Mouse (Mus musculus): Measurements from ENCODE around the gene Olfr640. TPM values are rescaled to one million over a fixed set of nuclear protein-coding genes. Genes with fewer than 3 reads are reported as not detected.

Olfr640 gene
- not detected in 2 replicates for polyA plus RNA-seq (2016; fragmentation: Nextera tagmentation; extraction: Ambion mirVana)

DNA sequence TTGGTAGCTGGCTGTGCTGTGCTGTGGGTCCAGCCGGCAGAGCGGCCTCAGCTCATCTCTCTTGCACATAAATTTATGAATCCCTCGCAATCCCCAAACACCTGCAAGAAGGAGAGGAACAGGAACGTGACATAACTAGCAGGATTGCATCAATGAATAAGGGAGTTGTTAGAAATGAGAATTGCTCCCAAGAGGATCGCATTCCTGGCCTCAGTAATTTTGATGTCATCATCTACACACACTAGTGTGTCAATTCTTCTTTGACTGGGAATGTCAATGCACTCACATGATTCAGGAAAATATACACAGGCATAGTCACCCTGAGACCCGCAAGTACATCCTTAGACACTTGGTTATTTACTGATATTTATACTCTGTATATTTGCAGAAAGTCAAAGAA, at the start of gene Olfr640:
Gene Olfr640, minus strand, starts transcription at position 101 of the 400 bp plus-strand sequence.
- Histone ChIP-seq H3K27me3 (replicated peaks) (no peaks in the 10 kb centered on the region), H3K27ac (no peak within 1 kb of the TSS), H3K4me3 (no peak within 1 kb of the TSS), H3K4me1 (no peaks in the 10 kb centered on the region), H3K4me2 (no peak within 1 kb of the TSS), H3K9me3 (replicated peaks) (no peaks in the 10 kb centered on the region), H3K9ac (no peak within 1 kb of the TSS), H3K36me3 (no peaks in the 10 kb centered on the region)
- 65% methylated on average over 6 of the region's 6 CpGs for WGBS (ENCODE audit: insufficient replicate concordance)
- ATAC-seq = no peak

DNA sequence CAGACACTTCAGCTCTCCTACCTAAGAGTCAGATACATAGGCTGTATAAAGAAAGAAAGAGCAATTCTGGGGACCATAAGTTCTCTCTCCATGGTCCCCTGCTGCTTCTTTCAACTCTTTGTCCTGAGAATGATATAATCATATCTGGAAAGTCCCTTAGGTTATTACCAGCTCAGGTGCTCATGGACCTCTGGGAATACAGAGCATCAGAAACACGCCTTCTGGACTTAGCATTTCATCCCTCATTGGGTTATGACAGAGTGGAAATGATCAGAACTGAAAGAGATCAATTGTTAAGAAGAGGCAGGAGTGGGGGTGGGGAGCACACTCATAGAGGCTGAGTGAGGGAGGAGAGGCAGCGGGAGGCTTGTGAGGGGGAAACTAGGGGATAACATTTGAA, 46.4 kb upstream of the Olfr640 start, which contains the start of gene Olfr644:
Gene Olfr644, minus strand, starts transcription at position 101 of the 400 bp plus-strand sequence.
- ATAC-seq = no peak
- no peaks in the 10 kb centered on the region for H3K27me3 ChIP-seq (replicated peaks)
- H3K9me3 ChIP-seq (replicated peaks) = no peaks in the 10 kb centered on the region
- H3K4me3 ChIP-seq = no peak within 1 kb of the TSS
- 63% methylated on average over 2 of the region's 2 CpGs for WGBS (ENCODE audit: insufficient replicate concordance)
- H3K27ac ChIP-seq = no peak within 1 kb of the TSS
- H3K4me2 ChIP-seq = no peak within 1 kb of the TSS
- no peaks in the 10 kb centered on the region for H3K36me3 ChIP-seq
- H3K9ac ChIP-seq = no peak within 1 kb of the TSS
- no peaks in the 10 kb centered on the region for H3K4me1 ChIP-seq

GRCm38 (mm10) chr7:104061345-104061744, 36.0 kb upstream of the Olfr640 start, which contains the start of gene 4930516K23Rik:
Gene 4930516K23Rik, minus strand, starts transcription at chr7:104061445.
- H3K36me3 ChIP-seq = no peaks in the 10 kb centered on the region
- no peaks in the 10 kb centered on the region for H3K4me1 ChIP-seq
- H3K27ac ChIP-seq = no peak within 1 kb of the TSS
- H3K4me3 ChIP-seq = no peak within 1 kb of the TSS
- 48% methylated on average over 2 of the region's 2 CpGs for WGBS (ENCODE audit: insufficient replicate concordance)
- H3K9me3 ChIP-seq (replicated peaks) = no peaks in the 10 kb centered on the region
- H3K4me2 ChIP-seq = no peak within 1 kb of the TSS
- H3K27me3 ChIP-seq (replicated peaks) = no peaks in the 10 kb centered on the region
- ATAC-seq = no peak
- H3K9ac ChIP-seq = no peak within 1 kb of the TSS

DNA sequence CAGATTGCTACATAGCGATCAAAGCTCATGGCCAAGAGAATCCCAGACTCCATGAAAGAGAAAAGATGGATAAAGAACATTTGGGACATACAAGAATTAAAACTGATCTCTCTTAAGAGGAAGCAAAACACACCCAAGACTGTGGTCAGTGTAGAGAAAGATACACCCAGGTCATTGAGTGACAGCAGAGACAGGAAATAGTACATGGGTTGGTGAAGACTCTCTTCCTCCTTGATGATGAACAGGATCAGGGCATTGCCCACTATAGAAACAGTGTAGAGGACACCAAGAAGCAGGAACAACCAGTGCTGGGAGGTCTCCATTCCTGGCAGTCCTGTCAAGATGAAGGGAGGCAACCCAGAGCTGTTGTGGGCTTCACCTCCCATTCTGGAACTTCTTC, 33.8 kb upstream of the Olfr640 start:
- Histone ChIP-seq H3K9ac (no peak overlapping the region), H3K4me1 (no peaks in the 10 kb centered on the region), H3K36me3 (no peaks in the 10 kb centered on the region), H3K9me3 (replicated peaks) (no peaks in the 10 kb centered on the region), H3K27ac (no peak overlapping the region), H3K27me3 (replicated peaks) (no peaks in the 10 kb centered on the region), H3K4me3 (no peak overlapping the region), H3K4me2 (no peak overlapping the region)
- ATAC-seq = no peak
- WGBS (ENCODE audit: insufficient replicate concordance) = 60% methylated on average over 1 of the region's 1 CpGs

DNA sequence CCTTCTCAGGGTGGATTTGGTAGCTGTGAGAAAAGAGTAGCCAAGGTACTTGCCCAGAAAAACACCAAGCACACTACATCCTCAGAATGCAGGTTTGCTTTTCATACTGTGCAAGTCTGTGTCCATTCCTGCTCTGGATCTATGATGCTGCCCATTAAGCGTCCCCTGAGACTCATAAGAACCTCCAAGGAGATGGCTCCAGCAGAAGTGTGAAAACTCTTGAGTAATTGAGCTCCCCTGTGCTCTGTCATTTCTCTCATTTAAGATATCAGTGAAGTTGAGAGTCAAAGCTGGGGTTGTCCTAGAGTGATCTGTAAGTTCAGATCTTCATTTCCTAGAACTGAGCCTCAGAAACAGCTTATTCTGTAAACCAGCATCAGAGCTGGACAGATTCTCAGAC, 27.2 kb upstream of the Olfr640 start, which contains the start of gene Olfr642:
Gene Olfr642, minus strand, starts transcription at position 101 of the 400 bp plus-strand sequence.
- Histone ChIP-seq H3K27me3 (replicated peaks) (no peaks in the 10 kb centered on the region), H3K36me3 (no peaks in the 10 kb centered on the region), H3K9ac (no peak within 1 kb of the TSS), H3K27ac (no peak within 1 kb of the TSS), H3K4me3 (no peak within 1 kb of the TSS), H3K9me3 (replicated peaks) (no peaks in the 10 kb centered on the region), H3K4me1 (no peaks in the 10 kb centered on the region), H3K4me2 (no peak within 1 kb of the TSS)
- WGBS (ENCODE audit: insufficient replicate concordance) = 44% methylated on average over 1 of the region's 1 CpGs
- ATAC-seq = no peak

DNA sequence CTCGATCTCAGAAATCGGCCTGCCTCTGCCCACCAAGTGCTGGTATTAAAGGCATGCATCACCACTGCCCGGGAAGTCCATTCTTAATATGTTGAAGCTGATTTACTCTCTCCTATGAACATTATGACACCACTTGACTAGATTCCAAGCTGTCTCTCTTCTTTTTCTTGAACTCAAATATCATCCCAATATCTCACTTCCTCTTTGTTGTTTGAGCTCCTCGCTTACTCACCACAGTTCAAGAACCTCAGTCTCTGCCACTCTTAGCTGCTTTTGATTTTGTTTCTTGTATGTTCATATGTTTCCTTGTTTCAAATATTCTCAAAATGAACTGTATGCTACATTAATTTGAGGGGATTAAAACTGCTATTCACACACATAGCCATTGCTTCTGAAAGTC, 25.4 kb upstream of the Olfr640 start:
- ATAC-seq = no peak
- WGBS (ENCODE audit: insufficient replicate concordance) = 69% methylated on average over 4 of the region's 4 CpGs
- Histone ChIP-seq H3K27ac (no peak overlapping the region), H3K9ac (no peak overlapping the region), H3K4me2 (no peak overlapping the region), H3K36me3 (no peaks in the 10 kb centered on the region), H3K4me1 (no peaks in the 10 kb centered on the region), H3K9me3 (replicated peaks) (no peaks in the 10 kb centered on the region), H3K27me3 (replicated peaks) (no peaks in the 10 kb centered on the region), H3K4me3 (no peak overlapping the region)

DNA sequence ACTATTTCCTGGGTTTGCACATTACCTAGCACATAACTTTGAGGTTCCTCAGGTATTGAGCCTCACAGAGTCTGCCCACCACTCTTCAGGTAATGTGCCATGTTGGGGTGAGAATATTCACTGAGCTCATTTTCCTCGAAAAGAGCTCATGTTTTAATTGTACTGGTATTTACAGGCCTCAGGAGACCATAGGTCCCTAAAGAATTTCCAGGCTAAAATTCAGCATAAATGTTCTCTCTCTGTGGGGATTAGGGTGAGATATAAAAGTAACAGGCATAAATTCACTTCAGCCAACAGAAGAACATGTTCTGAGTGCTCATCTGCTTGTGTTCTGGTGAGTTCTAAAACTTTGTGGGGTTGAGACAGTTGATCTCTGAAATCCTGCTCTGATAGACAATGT, 9.8 kb upstream of the Olfr640 start, which contains the start of gene Olfr641:
Gene Olfr641, plus strand, starts transcription at position 301 of the 400 bp plus-strand sequence.
- no peak for ATAC-seq
- H3K36me3 ChIP-seq = no peaks in the 10 kb centered on the region
- H3K4me1 ChIP-seq = no peaks in the 10 kb centered on the region
- H3K27me3 ChIP-seq (replicated peaks) = no peaks in the 10 kb centered on the region
- no peak within 1 kb of the TSS for H3K4me2 ChIP-seq
- 43% methylated on average over 1 of the region's 1 CpGs for WGBS (ENCODE audit: insufficient replicate concordance)
- H3K27ac ChIP-seq = no peak within 1 kb of the TSS
- H3K9me3 ChIP-seq (replicated peaks) = no peaks in the 10 kb centered on the region
- no peak within 1 kb of the TSS for H3K4me3 ChIP-seq
- no peak within 1 kb of the TSS for H3K9ac ChIP-seq

DNA sequence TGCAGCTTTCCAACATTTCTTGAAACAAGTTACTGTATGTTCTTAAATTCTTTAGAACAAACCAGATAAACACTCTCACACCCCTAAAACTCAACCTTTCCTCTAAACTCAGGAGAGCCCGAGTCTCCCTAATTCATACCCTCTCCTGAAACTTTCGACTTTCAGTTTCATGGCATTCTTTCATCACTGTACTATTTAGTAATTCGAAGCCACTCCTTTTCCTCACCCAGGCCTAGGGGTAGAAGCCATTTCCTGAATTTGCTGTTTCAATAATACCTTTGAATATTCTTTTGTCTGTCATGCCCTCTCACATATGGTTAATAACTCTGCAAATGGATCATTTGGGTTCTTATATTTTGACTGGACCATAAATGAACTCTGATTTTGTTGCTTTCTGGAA, 1.6 kb upstream of the Olfr640 start:
- no peak overlapping the region for H3K27ac ChIP-seq
- no peaks in the 10 kb centered on the region for H3K4me1 ChIP-seq
- H3K9ac ChIP-seq = no peak overlapping the region
- no peaks in the 10 kb centered on the region for H3K9me3 ChIP-seq (replicated peaks)
- no peak overlapping the region for H3K4me3 ChIP-seq
- H3K36me3 ChIP-seq = no peaks in the 10 kb centered on the region
- no peaks in the 10 kb centered on the region for H3K27me3 ChIP-seq (replicated peaks)
- ATAC-seq = no peak
- no peak overlapping the region for H3K4me2 ChIP-seq
- 62% methylated on average over 3 of the region's 3 CpGs for WGBS (ENCODE audit: insufficient replicate concordance)

DNA sequence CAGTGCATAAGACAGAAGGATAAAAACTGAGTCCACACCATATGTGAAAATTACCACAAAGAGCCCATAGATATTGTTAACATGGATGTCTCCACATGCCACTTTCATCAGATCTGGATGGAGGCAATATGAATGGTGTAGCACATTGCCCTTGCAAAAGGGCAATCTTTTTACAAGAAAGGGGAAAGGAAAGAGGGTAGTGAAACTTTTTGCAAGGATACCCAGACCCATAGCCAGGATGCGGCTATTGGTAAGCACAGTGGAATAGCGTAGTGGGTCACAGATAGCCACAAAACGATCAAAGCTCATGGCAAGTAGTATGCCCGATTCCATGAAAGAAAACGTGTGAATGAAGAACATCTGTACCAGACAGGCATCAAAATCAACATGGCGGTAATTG, 3.7 kb downstream of the Olfr640 start:
- Histone ChIP-seq H3K9me3 (replicated peaks) (no peaks in the 10 kb centered on the region), H3K27me3 (replicated peaks) (no peaks in the 10 kb centered on the region), H3K4me1 (no peaks in the 10 kb centered on the region), H3K4me3 (no peak overlapping the region), H3K9ac (no peak overlapping the region), H3K27ac (no peak overlapping the region), H3K4me2 (no peak overlapping the region), H3K36me3 (no peaks in the 10 kb centered on the region)
- no peak for ATAC-seq
- WGBS (ENCODE audit: insufficient replicate concordance) = 77% methylated on average over 6 of the region's 6 CpGs

GRCm38 (mm10) chr7:104018953-104019352, 6.4 kb downstream of the Olfr640 start:
- no peak overlapping the region for H3K27ac ChIP-seq
- H3K4me2 ChIP-seq = no peak overlapping the region
- no peaks in the 10 kb centered on the region for H3K27me3 ChIP-seq (replicated peaks)
- H3K4me3 ChIP-seq = no peak overlapping the region
- 68% methylated on average over 1 of the region's 1 CpGs for WGBS (ENCODE audit: insufficient replicate concordance)
- H3K9ac ChIP-seq = no peak overlapping the region
- no peaks in the 10 kb centered on the region for H3K9me3 ChIP-seq (replicated peaks)
- no peaks in the 10 kb centered on the region for H3K4me1 ChIP-seq
- no peaks in the 10 kb centered on the region for H3K36me3 ChIP-seq
- ATAC-seq = no peak

DNA sequence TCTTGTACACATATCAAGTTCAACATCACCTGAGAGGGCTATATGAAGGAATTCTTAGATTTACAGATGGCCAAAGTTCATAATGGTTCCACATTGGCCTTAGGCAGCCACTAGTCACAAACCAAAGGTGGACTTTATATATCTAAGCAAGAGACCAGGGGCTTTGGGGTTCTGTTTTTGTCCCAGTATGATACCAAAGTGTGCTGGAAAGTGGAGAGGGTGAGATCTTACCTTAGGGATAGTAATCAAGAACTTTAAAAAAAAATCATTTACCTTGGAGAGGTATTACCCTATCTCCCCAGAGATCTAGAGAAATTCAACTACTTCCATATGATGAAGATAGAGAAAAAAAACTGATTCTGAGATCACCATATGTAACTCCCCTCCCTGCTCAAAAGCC, 8.2 kb downstream of the Olfr640 start, which contains the start of gene Olfr639:
Gene Olfr639, minus strand, starts transcription at position 101 of the 400 bp plus-strand sequence.
- Histone ChIP-seq H3K27ac (no peak within 1 kb of the TSS), H3K9me3 (replicated peaks) (no peaks in the 10 kb centered on the region), H3K4me2 (no peak within 1 kb of the TSS), H3K27me3 (replicated peaks) (no peaks in the 10 kb centered on the region), H3K4me3 (no peak within 1 kb of the TSS), H3K36me3 (no peaks in the 10 kb centered on the region), H3K4me1 (no peaks in the 10 kb centered on the region), H3K9ac (no peak within 1 kb of the TSS)
- ATAC-seq = no peak

DNA sequence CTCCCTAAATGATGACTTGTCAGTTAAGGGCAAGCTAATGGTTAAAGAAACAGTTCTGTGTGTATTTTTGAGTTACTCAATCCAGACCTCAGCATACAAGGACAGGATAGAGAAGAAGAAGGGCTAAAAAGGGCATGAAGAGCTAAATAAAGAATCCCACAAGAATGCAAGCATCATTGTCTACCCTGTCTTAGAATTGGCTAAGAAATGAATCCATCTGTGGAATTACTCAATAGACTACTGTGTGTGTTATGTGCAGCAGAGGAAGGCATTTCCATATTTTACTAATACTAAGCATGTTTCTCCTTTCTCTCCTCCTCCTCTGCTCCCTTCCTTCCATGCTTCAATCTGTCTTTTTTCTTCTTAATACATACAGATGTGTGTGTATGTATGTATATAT, 26.2 kb downstream of the Olfr640 start:
- no peak overlapping the region for H3K4me3 ChIP-seq
- no peaks in the 10 kb centered on the region for H3K4me1 ChIP-seq
- no peak for ATAC-seq
- H3K27ac ChIP-seq = no peak overlapping the region
- no peak overlapping the region for H3K4me2 ChIP-seq
- H3K27me3 ChIP-seq (replicated peaks) = no peaks in the 10 kb centered on the region
- H3K9ac ChIP-seq = no peak overlapping the region
- H3K36me3 ChIP-seq = no peaks in the 10 kb centered on the region
- no peaks in the 10 kb centered on the region for H3K9me3 ChIP-seq (replicated peaks)

DNA sequence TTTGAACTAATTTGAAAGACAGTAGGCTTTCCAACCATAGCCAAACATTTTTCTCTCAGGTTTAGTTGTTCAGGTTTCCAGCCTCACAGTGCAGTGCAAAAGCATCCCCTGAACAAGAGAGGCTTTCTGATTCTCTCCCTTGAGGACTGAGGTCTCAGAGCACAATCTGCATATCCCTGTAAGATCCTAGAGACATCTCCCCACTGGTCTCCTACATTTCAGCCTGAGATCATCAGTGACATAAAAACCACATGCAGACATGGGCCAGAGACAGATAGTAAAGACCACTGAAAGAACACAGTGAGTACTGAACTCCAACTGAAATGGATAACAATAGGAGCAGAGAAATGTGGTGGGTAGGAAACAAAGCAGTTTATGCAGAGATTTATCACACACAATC, 26.9 kb downstream of the Olfr640 start, which contains the start of gene Olfr638:
Gene Olfr638, plus strand, starts transcription at position 301 of the 400 bp plus-strand sequence.
- Histone ChIP-seq H3K4me2 (no peak within 1 kb of the TSS), H3K9ac (no peak within 1 kb of the TSS), H3K27me3 (replicated peaks) (no peaks in the 10 kb centered on the region), H3K36me3 (no peaks in the 10 kb centered on the region), H3K4me1 (no peaks in the 10 kb centered on the region), H3K4me3 (no peak within 1 kb of the TSS), H3K9me3 (replicated peaks) (no peaks in the 10 kb centered on the region), H3K27ac (no peak within 1 kb of the TSS)
- no peak for ATAC-seq

Measured in liver, embryonic 12.5 days (tissue).